Mouse (Mus musculus): Measurements from ENCODE around the gene Cux2. TPM values are rescaled to one million over a fixed set of nuclear protein-coding genes. Genes with fewer than 3 reads are reported as not detected.

Cux2 gene
- polyA plus RNA-seq, 1 experiment = 36.7 TPM

GRCm38 (mm10) chr5:121810331-121811151 lies 239.4 kb downstream of the Cux2 start:
- Histone ChIP-seq H3K27me3 (ENCODE audit: control insufficient read depth, insufficient read depth, low read length) (no peaks in the 10 kb centered on the region), H3K4me1 (ENCODE audit: control insufficient read depth, insufficient read depth, low read length) (peaks cover 42% of the 10 kb centered on the region), H3K27ac (ENCODE audit: insufficient read depth, low read length) (0 out of 2 replicates have a peak overlapping the region, but pooled peaks have one; percentile 56), H3K4me3 (replicated peaks; ENCODE audit: insufficient read depth, low read depth, low read length) (no peak overlapping the region)
- 81% methylated on average over 17 of the region's 17 CpGs for WGBS
- no peak for TF ChIP-seq POLR2A (IDR thresholded peaks at IDR 0.05; ENCODE audit: borderline replicate concordance, insufficient read depth, low read length)
- TF ChIP-seq CTCF (IDR thresholded peaks at IDR 0.05; ENCODE audit: borderline replicate concordance, insufficient read depth, low read depth, low read length) = no peak
- peak; percentile 17 to 27 for DNase-seq

GRCm38 (mm10) chr5:121809667-121810224 lies 240.2 kb downstream of the Cux2 start:
- DNase-seq = peak; percentile 52 to 57
- Histone ChIP-seq H3K4me3 (replicated peaks; ENCODE audit: insufficient read depth, low read depth, low read length) (no peak overlapping the region), H3K4me1 (ENCODE audit: control insufficient read depth, insufficient read depth, low read length) (peaks cover 42% of the 10 kb centered on the region), H3K27me3 (ENCODE audit: control insufficient read depth, insufficient read depth, low read length) (no peaks in the 10 kb centered on the region), H3K27ac (ENCODE audit: insufficient read depth, low read length) (no peak overlapping the region)
- WGBS = 24% methylated on average over 5 of the region's 5 CpGs
- TF ChIP-seq CTCF (IDR thresholded peaks at IDR 0.05; ENCODE audit: borderline replicate concordance, insufficient read depth, low read depth, low read length) (no peak), POLR2A (IDR thresholded peaks at IDR 0.05; ENCODE audit: borderline replicate concordance, insufficient read depth, low read length) (no peak)

GRCm38 (mm10) chr5:121808202-121808601 lies 241.7 kb downstream of the Cux2 start:
- 68% methylated on average over 2 of the region's 2 CpGs for WGBS
- H3K27ac ChIP-seq (ENCODE audit: insufficient read depth, low read length) = no peak overlapping the region
- H3K27me3 ChIP-seq (ENCODE audit: control insufficient read depth, insufficient read depth, low read length) = no peaks in the 10 kb centered on the region
- DNase-seq = no peak
- H3K4me1 ChIP-seq (ENCODE audit: control insufficient read depth, insufficient read depth, low read length) = peaks cover 39% of the 10 kb centered on the region
- no peak overlapping the region for H3K4me3 ChIP-seq (replicated peaks; ENCODE audit: insufficient read depth, low read depth, low read length)
- no peak for TF ChIP-seq POLR2A (IDR thresholded peaks at IDR 0.05; ENCODE audit: borderline replicate concordance, insufficient read depth, low read length)

GRCm38 (mm10) chr5:121807186-121807585 lies 242.7 kb downstream of the Cux2 start:
- WGBS = 18% methylated on average over 3 of the region's 3 CpGs
- peaks cover 34% of the 10 kb centered on the region for H3K4me1 ChIP-seq (ENCODE audit: control insufficient read depth, insufficient read depth, low read length)
- TF ChIP-seq POLR2A (IDR thresholded peaks at IDR 0.05; ENCODE audit: borderline replicate concordance, insufficient read depth, low read length) (no peak), CTCF (IDR thresholded peaks at IDR 0.05; ENCODE audit: borderline replicate concordance, insufficient read depth, low read depth, low read length) (no peak)
- no peak overlapping the region for H3K4me3 ChIP-seq (replicated peaks; ENCODE audit: insufficient read depth, low read depth, low read length)
- H3K27ac ChIP-seq (ENCODE audit: insufficient read depth, low read length) = 0 out of 2 replicates have a peak overlapping the region, but pooled peaks have one; percentile 18
- DNase-seq = peak in 1 of 2 experiments; percentile 53
- H3K27me3 ChIP-seq (ENCODE audit: control insufficient read depth, insufficient read depth, low read length) = no peaks in the 10 kb centered on the region

Other genes starting within 250 kb of the Cux2 start
- 30.8 and 31.7 TPM in 2 replicates for gene Sh2b3, start 212.5 kb downstream of the Cux2 start, polyA plus RNA-seq (2012; rRNA removed)
- gene Pheta1, start 201.1 kb downstream of the Cux2 start, polyA plus RNA-seq (2012; rRNA removed) = 17.6 and 19.0 TPM in 2 replicates
- gene Myl2, start 50.8 kb upstream of the Cux2 start, polyA plus RNA-seq (2012; rRNA removed) = 0.92 and 1.6 TPM in 2 replicates
- gene Ccdc63, start 90.7 kb upstream of the Cux2 start, polyA plus RNA-seq (2012; rRNA removed) = 9.3 and 11.9 TPM in 2 replicates
- gene Ppp1cc, start 108.2 kb upstream of the Cux2 start, polyA plus RNA-seq (2012; rRNA removed) = 410 and 458 TPM in 2 replicates
- 1.00 and 1.3 TPM in 2 replicates for gene Hvcn1, start 156.7 kb upstream of the Cux2 start, polyA plus RNA-seq (2012; rRNA removed)
- 28.6 and 29.2 TPM in 2 replicates for gene Tctn1, start 214.4 kb upstream of the Cux2 start, polyA plus RNA-seq (2012; rRNA removed)
- 46.4 and 48.4 TPM in 2 replicates for gene Pptc7, start 234.3 kb upstream of the Cux2 start, polyA plus RNA-seq (2012; rRNA removed)

Measured in cerebellum, adult 2 months (tissue).